Comparison of ENCODE assay signal across 9 mouse cellular contexts in genomic region chr7:102636665-102637064, GRCm38 (mm10). TPM values are rescaled to one million over a fixed set of nuclear protein-coding genes. Genes with fewer than 3 reads are reported as not detected.
DNase-seq lines count a peak whose midpoint lies in the region; ATAC-seq and TF ChIP-seq lines count a peak whose summit lies in the region.
"Had no signal": no experiment of that assay in that cellular context is flagged by ENCODE, and none has a peak within 500 bp of the region (broad histone marks: within the 10 kb centered on the region; RNA-seq: fewer than 3 reads in every experiment).

No protein-coding gene starts in this region.

- WGBS in forebrain, embryonic 14.5 days = 40% methylated on average over 3 of the region's 3 CpGs
- 30% methylated on average over 3 of the region's 3 CpGs for WGBS in forebrain, embryonic 11.5 days
- 31% methylated on average over 3 of the region's 3 CpGs for WGBS in kidney, postnatal 0 days

- no peaks in the 10 kb centered on the region for H3K4me1 ChIP-seq in forebrain, embryonic 14.5 days (ENCODE audit: control insufficient read depth, insufficient read depth, low read length)
- H3K4me1 ChIP-seq in forebrain, embryonic 11.5 days (replicated peaks; ENCODE audit: control insufficient read depth, insufficient read depth, low read length) = no peaks in the 10 kb centered on the region
- H3K4me1 ChIP-seq in kidney, postnatal 0 days (replicated peaks; ENCODE audit: insufficient read depth, low read length) = no peaks in the 10 kb centered on the region
- H3K4me1 ChIP-seq: hindbrain, embryonic 15.5 days had no signal

- H3K27ac ChIP-seq in forebrain, embryonic 14.5 days (ENCODE audit: low read depth, low read length) = no peak overlapping the region
- H3K27ac ChIP-seq in forebrain, embryonic 11.5 days (ENCODE audit: low read depth, low read length) = no peak overlapping the region
- H3K27ac ChIP-seq in kidney, postnatal 0 days = no peak overlapping the region
- H3K27ac ChIP-seq: hindbrain, embryonic 15.5 days had no signal

- ATAC-seq in forebrain, embryonic 14.5 days = no peak
- no peak for ATAC-seq in forebrain, embryonic 11.5 days (replicated peaks; ENCODE audit: low FRiP score)
- ATAC-seq in kidney, postnatal 0 days (replicated peaks; ENCODE audit: low FRiP score, low read depth) = no peak

- no peak overlapping the region for H3K9ac ChIP-seq in forebrain, embryonic 14.5 days (ENCODE audit: low read length)
- no peak overlapping the region for H3K9ac ChIP-seq in forebrain, embryonic 11.5 days (ENCODE audit: low read length)
- no peak overlapping the region for H3K9ac ChIP-seq in kidney, postnatal 0 days (ENCODE audit: low read depth, low read length)
- H3K9ac ChIP-seq: hindbrain, embryonic 15.5 days had no signal

- no peak overlapping the region for H3K4me3 ChIP-seq in forebrain, embryonic 14.5 days (ENCODE audit: low read depth, low read length)
- no peak overlapping the region for H3K4me3 ChIP-seq in forebrain, embryonic 11.5 days (ENCODE audit: low read depth, low read length)
- no peak overlapping the region for H3K4me3 ChIP-seq in kidney, postnatal 0 days (replicated peaks; ENCODE audit: low read depth, low read length)
- H3K4me3 ChIP-seq: hindbrain, embryonic 15.5 days had no signal

- peak; percentile 68 for TF ChIP-seq CTCF in kidney, postnatal 0 days (IDR thresholded peaks at IDR 0.05; ENCODE audit: low read depth)

- H3K27me3 ChIP-seq in forebrain, embryonic 14.5 days (replicated peaks; ENCODE audit: control insufficient read depth, insufficient read depth, low read length) = no peaks in the 10 kb centered on the region
- no peaks in the 10 kb centered on the region for H3K27me3 ChIP-seq in forebrain, embryonic 11.5 days (ENCODE audit: control insufficient read depth, insufficient read depth, low read length)
- H3K27me3 ChIP-seq in kidney, postnatal 0 days (ENCODE audit: insufficient read depth, low read length) = no peaks in the 10 kb centered on the region
- H3K27me3 ChIP-seq: hindbrain, embryonic 15.5 days had no signal

- peak; percentile 5 for DNase-seq in forebrain, embryonic 14.5 days (ENCODE audit: low spot score)
- DNase-seq in forebrain, embryonic 11.5 days (ENCODE audit: low spot score) = no peak
- peak; percentile 27 to 39 for DNase-seq in right cerebral cortex, adult 2 months (ENCODE audit: low spot score in 2 of 2)
- no peak for DNase-seq in right cerebral cortex, postnatal 36 days (ENCODE audit: low spot score in 2 of 2)
- peak; percentile 24 for DNase-seq in c-Kit-positive CD71-positive TER-119-positive erythroid progenitor cells, embryonic 14.5 days (ENCODE audit: low spot score)
- peak; percentile 44 for DNase-seq in kidney, postnatal 0 days (ENCODE audit: low spot score)
- DNase-seq in lung, postnatal 36 days = peak; percentile 88
- DNase-seq in yolk sac, embryonic 10.5 days (ENCODE audit: low spot score) = peak; percentile 7

- no peak overlapping the region for H3K4me2 ChIP-seq in forebrain, embryonic 14.5 days (ENCODE audit: low read length)
- H3K4me2 ChIP-seq in forebrain, embryonic 11.5 days (ENCODE audit: low read depth, low read length, severe bottlenecking) = no peak overlapping the region
- no peak overlapping the region for H3K4me2 ChIP-seq in kidney, postnatal 0 days (ENCODE audit: low read length)
- H3K4me2 ChIP-seq: hindbrain, embryonic 15.5 days had no signal

- no peaks in the 10 kb centered on the region for H3K36me3 ChIP-seq in forebrain, embryonic 14.5 days (ENCODE audit: control insufficient read depth, insufficient read depth, low read length)
- no peaks in the 10 kb centered on the region for H3K36me3 ChIP-seq in forebrain, embryonic 11.5 days (ENCODE audit: control insufficient read depth, insufficient read depth, low read length)
- no peaks in the 10 kb centered on the region for H3K36me3 ChIP-seq in kidney, postnatal 0 days (ENCODE audit: insufficient read depth, low read length)
- H3K36me3 ChIP-seq: hindbrain, embryonic 15.5 days had no signal

- H3K9me3 ChIP-seq in forebrain, embryonic 14.5 days (replicated peaks; ENCODE audit: control insufficient read depth, low read length) = no peaks in the 10 kb centered on the region
- H3K9me3 ChIP-seq in forebrain, embryonic 11.5 days (ENCODE audit: control insufficient read depth, low read length) = no peaks in the 10 kb centered on the region
- no peaks in the 10 kb centered on the region for H3K9me3 ChIP-seq in kidney, postnatal 0 days (replicated peaks; ENCODE audit: low read length)
- H3K9me3 ChIP-seq: hindbrain, embryonic 15.5 days had no signal

RNA-seq across cellular contexts. Expression of gene Olfr554, which starts 1.6 kb away (rescaled TPM):
- not detected in 2 replicates for polyA plus RNA-seq in forebrain, embryonic 14.5 days (2014; fragmentation: Nextera tagmentation; extraction: Ambion mirVana)
- polyA plus RNA-seq in forebrain, embryonic 11.5 days (2014; fragmentation: Nextera tagmentation; extraction: Ambion mirVana) = not detected in 2 replicates
- polyA plus RNA-seq in kidney, postnatal 0 days (2015; fragmentation: Nextera tagmentation; extraction: Ambion mirVana) = not detected in 2 replicates
- polyA plus RNA-seq: hindbrain, embryonic 15.5 days had no signal

RNA-seq across cellular contexts. Expression of gene Olfr553, which starts 18.6 kb away (rescaled TPM):
- polyA plus RNA-seq in forebrain, embryonic 14.5 days (2014; fragmentation: Nextera tagmentation; extraction: Ambion mirVana) = not detected in 2 replicates
- polyA plus RNA-seq in forebrain, embryonic 11.5 days (2014; fragmentation: Nextera tagmentation; extraction: Ambion mirVana) = not detected in 2 replicates
- polyA plus RNA-seq in kidney, postnatal 0 days (2015; fragmentation: Nextera tagmentation; extraction: Ambion mirVana) = not detected in 2 replicates
- polyA plus RNA-seq: hindbrain, embryonic 15.5 days had no signal

RNA-seq across cellular contexts. Expression of gene Olfr555, which starts 22.0 kb away (rescaled TPM):
- polyA plus RNA-seq in forebrain, embryonic 14.5 days (2014; fragmentation: Nextera tagmentation; extraction: Ambion mirVana) = not detected in 2 replicates
- polyA plus RNA-seq in forebrain, embryonic 11.5 days (2014; fragmentation: Nextera tagmentation; extraction: Ambion mirVana) = not detected in 2 replicates
- polyA plus RNA-seq in kidney, postnatal 0 days (2015; fragmentation: Nextera tagmentation; extraction: Ambion mirVana) = not detected in 2 replicates
- polyA plus RNA-seq: hindbrain, embryonic 15.5 days had no signal

RNA-seq across cellular contexts. Expression of gene Olfr556, which starts 28.0 kb away (rescaled TPM):
- not detected in 2 replicates for polyA plus RNA-seq in forebrain, embryonic 14.5 days (2014; fragmentation: Nextera tagmentation; extraction: Ambion mirVana)
- not detected in 2 replicates for polyA plus RNA-seq in forebrain, embryonic 11.5 days (2014; fragmentation: Nextera tagmentation; extraction: Ambion mirVana)
- polyA plus RNA-seq in kidney, postnatal 0 days (2015; fragmentation: Nextera tagmentation; extraction: Ambion mirVana) = not detected in 2 replicates
- polyA plus RNA-seq: hindbrain, embryonic 15.5 days had no signal

RNA-seq across cellular contexts. Expression of gene Olfr552, which starts 39.1 kb away (rescaled TPM):
- not detected in 2 replicates for polyA plus RNA-seq in forebrain, embryonic 14.5 days (2014; fragmentation: Nextera tagmentation; extraction: Ambion mirVana)
- not detected in 2 replicates for polyA plus RNA-seq in forebrain, embryonic 11.5 days (2014; fragmentation: Nextera tagmentation; extraction: Ambion mirVana)
- polyA plus RNA-seq in kidney, postnatal 0 days (2015; fragmentation: Nextera tagmentation; extraction: Ambion mirVana) = not detected in 2 replicates

Comparison
In these comparisons a context has a peak if more than half of its experiments do, and no peak if none do; other contexts are left out.
1. DNase-seq: peak in forebrain, embryonic 14.5 days (single experiment), right cerebral cortex, adult 2 months (2 of 2), c-Kit-positive CD71-positive TER-119-positive erythroid progenitor cells, embryonic 14.5 days (single experiment), kidney, postnatal 0 days (single experiment), lung, postnatal 36 days (single experiment) and yolk sac, embryonic 10.5 days (single experiment); none in forebrain, embryonic 11.5 days (single experiment) and right cerebral cortex, postnatal 36 days (0 of 2).